Comparison of ENCODE assay signal across 8 mouse cellular contexts in genomic region chr8:93810028-93810858, GRCm38 (mm10). TPM values are rescaled to one million over a fixed set of nuclear protein-coding genes. Genes with fewer than 3 reads are reported as not detected.
A peak's percentile ranks its signal among the peaks of the same experiment; 100 is the strongest.
DNase-seq lines count a peak whose midpoint lies in the region; ATAC-seq and TF ChIP-seq lines count a peak whose summit lies in the region.

No protein-coding gene starts in this region.

- H3K4me1 ChIP-seq in heart, embryonic 13.5 days = peaks cover 34% of the 10 kb centered on the region
- H3K4me1 ChIP-seq in kidney, postnatal 0 days (replicated peaks; ENCODE audit: insufficient read depth, low read length) = peaks cover 21% of the 10 kb centered on the region
- peaks cover 16% of the 10 kb centered on the region for H3K4me1 ChIP-seq in liver, embryonic 12.5 days
- peaks cover 39% of the 10 kb centered on the region for H3K4me1 ChIP-seq in neural tube, embryonic 13.5 days (replicated peaks)

- peak overlapping the region; percentile 83 for H3K27ac ChIP-seq in heart, embryonic 13.5 days (replicated peaks)
- H3K27ac ChIP-seq in kidney, postnatal 0 days = no peak overlapping the region
- H3K27ac ChIP-seq in liver, embryonic 12.5 days = no peak overlapping the region
- peak overlapping the region; percentile 98 for H3K27ac ChIP-seq in neural tube, embryonic 13.5 days (replicated peaks)

- no peak for TF ChIP-seq CTCF in brain, embryonic 14.5 days (IDR thresholded peaks at IDR 0.05; ENCODE audit: borderline replicate concordance, extremely low read depth, insufficient read depth, insufficient read length)
- TF ChIP-seq CTCF in kidney, postnatal 0 days (IDR thresholded peaks at IDR 0.05; ENCODE audit: low read depth) = no peak

- peak; percentile 58 for TF ChIP-seq POLR2A in brain, embryonic 14.5 days (IDR thresholded peaks at IDR 0.05; ENCODE audit: borderline replicate concordance, extremely low read depth, insufficient read depth, insufficient read length, poor library complexity, severe bottlenecking)

- DNase-seq in CD4-positive helper T cell, adult 2 months (ENCODE audit: low read depth, low spot score) = peak; percentile 65
- DNase-seq in brain, embryonic 14.5 days (ENCODE audit: low read depth) = peak; percentile 96
- DNase-seq in fibroblast of lung, adult 2 months (ENCODE audit: low read depth) = peak; percentile 27
- DNase-seq in kidney, postnatal 0 days (ENCODE audit: low spot score) = peak; percentile 70
- peak; percentile 14 to 20 for DNase-seq in thymus, adult 18-20 months

- peak overlapping the region; percentile 75 for H3K4me3 ChIP-seq in heart, embryonic 13.5 days
- H3K4me3 ChIP-seq in kidney, postnatal 0 days (replicated peaks; ENCODE audit: low read depth, low read length) = peak overlapping the region; percentile 59
- H3K4me3 ChIP-seq in liver, embryonic 12.5 days = peak overlapping the region; percentile 61
- H3K4me3 ChIP-seq in neural tube, embryonic 13.5 days = peak overlapping the region; percentile 81

- under 1% methylated on average over 43 of the region's 116 CpGs for WGBS in heart, embryonic 13.5 days
- 1% methylated on average over 87 of the region's 116 CpGs for WGBS in kidney, postnatal 0 days
- 1% methylated on average over 43 of the region's 116 CpGs for WGBS in liver, embryonic 12.5 days (ENCODE audit: insufficient replicate concordance)
- WGBS in neural tube, embryonic 13.5 days = under 1% methylated on average over 33 of the region's 116 CpGs

- H3K36me3 ChIP-seq in heart, embryonic 13.5 days = no peaks in the 10 kb centered on the region
- H3K36me3 ChIP-seq in kidney, postnatal 0 days (ENCODE audit: insufficient read depth, low read length) = no peaks in the 10 kb centered on the region
- no peaks in the 10 kb centered on the region for H3K36me3 ChIP-seq in liver, embryonic 12.5 days
- H3K36me3 ChIP-seq in neural tube, embryonic 13.5 days = no peaks in the 10 kb centered on the region

- H3K9me3 ChIP-seq in heart, embryonic 13.5 days = no peaks in the 10 kb centered on the region
- H3K9me3 ChIP-seq in kidney, postnatal 0 days (replicated peaks; ENCODE audit: low read length) = no peaks in the 10 kb centered on the region
- H3K9me3 ChIP-seq in liver, embryonic 12.5 days (replicated peaks) = no peaks in the 10 kb centered on the region
- no peaks in the 10 kb centered on the region for H3K9me3 ChIP-seq in neural tube, embryonic 13.5 days

- H3K27me3 ChIP-seq in heart, embryonic 13.5 days (replicated peaks) = peaks cover 36% of the 10 kb centered on the region
- H3K27me3 ChIP-seq in kidney, postnatal 0 days (ENCODE audit: insufficient read depth, low read length) = peaks cover 15% of the 10 kb centered on the region
- peaks cover 68% of the 10 kb centered on the region for H3K27me3 ChIP-seq in liver, embryonic 12.5 days (replicated peaks)
- no peaks in the 10 kb centered on the region; the same call in 1 of the 2 replicates for H3K27me3 ChIP-seq in neural tube, embryonic 13.5 days

- ATAC-seq in heart, embryonic 13.5 days (ENCODE audit: extremely low read depth, insufficient number of reproducible peaks, low FRiP score, low TSS enrichment) = peak; percentile 81
- ATAC-seq in kidney, postnatal 0 days (replicated peaks; ENCODE audit: low FRiP score, low read depth) = peak; percentile 76
- peak; percentile 82 for ATAC-seq in liver, embryonic 12.5 days
- peak; percentile 87 for ATAC-seq in neural tube, embryonic 13.5 days (ENCODE audit: low read depth)

- peak overlapping the region; percentile 86 for H3K9ac ChIP-seq in heart, embryonic 13.5 days
- H3K9ac ChIP-seq in kidney, postnatal 0 days (ENCODE audit: low read depth, low read length) = peak overlapping the region; percentile 49
- peak overlapping the region; percentile 48 for H3K9ac ChIP-seq in liver, embryonic 12.5 days
- H3K9ac ChIP-seq in neural tube, embryonic 13.5 days = peak overlapping the region; percentile 95

- peak overlapping the region; percentile 88 for H3K4me2 ChIP-seq in heart, embryonic 13.5 days
- peak overlapping the region; percentile 90 for H3K4me2 ChIP-seq in kidney, postnatal 0 days (ENCODE audit: low read length)
- peak overlapping the region; percentile 92 for H3K4me2 ChIP-seq in liver, embryonic 12.5 days
- peak overlapping the region; percentile 88 for H3K4me2 ChIP-seq in neural tube, embryonic 13.5 days

RNA-seq across cellular contexts. Expression of gene Gnao1, which starts 0.5 kb away (rescaled TPM):
- 323 and 443 TPM in 2 replicates for polyA plus RNA-seq in brain, embryonic 14.5 days (2012; rRNA removed)
- polyA plus RNA-seq in heart, embryonic 13.5 days (2015; fragmentation: Nextera tagmentation; extraction: Ambion mirVana) = 9.2 and 13.2 TPM in 2 replicates
- polyA plus RNA-seq in kidney, postnatal 0 days (2015; fragmentation: Nextera tagmentation; extraction: Ambion mirVana) = 1.6 and 1.7 TPM in 2 replicates
- polyA plus RNA-seq in liver, embryonic 12.5 days (2016; fragmentation: Nextera tagmentation; extraction: Ambion mirVana) = 0.74 and 0.90 TPM in 2 replicates
- polyA plus RNA-seq in neural tube, embryonic 13.5 days (2015; fragmentation: Nextera tagmentation; extraction: Ambion mirVana) = 160 and 173 TPM in 2 replicates

Comparison
In these comparisons a context has a peak if more than half of its experiments do, and no peak if none do; other contexts are left out.
1. DNase-seq: peak in every context shown above with its lines; median percentile 96 in brain, embryonic 14.5 days; 70 in kidney, postnatal 0 days; 65 in CD4-positive helper T cell, adult 2 months; 27 in fibroblast of lung, adult 2 months; 17 in thymus, adult 18-20 months.
2. H3K27ac ChIP-seq: peak in heart, embryonic 13.5 days (single experiment) and neural tube, embryonic 13.5 days (single experiment); none in kidney, postnatal 0 days (single experiment) and liver, embryonic 12.5 days (single experiment).
3. RNA of gene Gnao1, which starts 0.5 kb away (polyA plus RNA-seq): 323 to 443 TPM in brain, embryonic 14.5 days and 160 to 173 TPM in neural tube, embryonic 13.5 days; 9.2 to 13.2 TPM in heart, embryonic 13.5 days, 1.6 to 1.7 TPM in kidney, postnatal 0 days and 0.74 to 0.90 TPM in liver, embryonic 12.5 days; every median in the first group is over 10 times any median in the second.
4. Peak in every context shown above with its lines, with median percentiles within 50 percentile points of each other: ATAC-seq, H3K4me2 ChIP-seq, H3K4me3 ChIP-seq and H3K9ac ChIP-seq.